Comparison of ENCODE assay signal across 22 mouse cellular contexts in genomic region chr13:116495641-116496040, GRCm38 (mm10).
DNase-seq lines count a peak whose midpoint lies in the region; ATAC-seq lines count a peak whose summit lies in the region.
"Had no signal": no experiment of that assay in that cellular context is flagged by ENCODE, and none has a peak within 500 bp of the region (broad histone marks: within the 10 kb centered on the region; RNA-seq: fewer than 3 reads in every experiment).

No protein-coding gene starts in this region.

- WGBS in heart, embryonic 14.5 days = 15% methylated on average over 2 of the region's 2 CpGs
- 6% methylated on average over 2 of the region's 2 CpGs for WGBS in neural tube, embryonic 14.5 days

- no peak overlapping the region for H3K9ac ChIP-seq in heart, embryonic 14.5 days (ENCODE audit: low read length)
- no peak overlapping the region for H3K9ac ChIP-seq in neural tube, embryonic 14.5 days (replicated peaks; ENCODE audit: low read depth, low read length)
- H3K9ac ChIP-seq: liver, embryonic 13.5 days had no signal

- H3K27me3 ChIP-seq in heart, embryonic 14.5 days (ENCODE audit: control insufficient read depth, insufficient read depth, low read length) = no peaks in the 10 kb centered on the region
- no peaks in the 10 kb centered on the region for H3K27me3 ChIP-seq in neural tube, embryonic 14.5 days (ENCODE audit: control insufficient read depth, insufficient read depth, low read length)
- H3K27me3 ChIP-seq: CH12.LX; liver, embryonic 13.5 days had no signal

- no peak for ATAC-seq in heart, embryonic 14.5 days (ENCODE audit: insufficient number of reproducible peaks, insufficient read depth, low FRiP score, low read depth)
- ATAC-seq in neural tube, embryonic 14.5 days (ENCODE audit: low read depth) = peak; percentile 52; the same call in 1 of the 2 replicates
- ATAC-seq: midbrain, embryonic 16.5 days had no signal

- no peaks in the 10 kb centered on the region for H3K36me3 ChIP-seq in heart, embryonic 14.5 days (ENCODE audit: control insufficient read depth, insufficient read depth, low read length)
- no peaks in the 10 kb centered on the region for H3K36me3 ChIP-seq in neural tube, embryonic 14.5 days (ENCODE audit: control insufficient read depth, insufficient read depth, low read length)
- H3K36me3 ChIP-seq: forebrain, embryonic 10.5 days; heart, embryonic 10.5 days; liver, embryonic 13.5 days had no signal

- H3K4me2 ChIP-seq in heart, embryonic 14.5 days (ENCODE audit: low read length) = peak overlapping the region; percentile 18; the same call in 1 of the 2 replicates
- no peak overlapping the region for H3K4me2 ChIP-seq in neural tube, embryonic 14.5 days (ENCODE audit: low read depth, low read length)
- H3K4me2 ChIP-seq: liver, embryonic 13.5 days had no signal

- H3K27ac ChIP-seq in heart, embryonic 14.5 days (replicated peaks in 1 of 2; ENCODE audit: control insufficient read depth in 1 of 2, insufficient read depth in 1 of 2, low read depth in 2 of 2, low read length in 2 of 2) = no peak overlapping the region
- H3K27ac ChIP-seq in neural tube, embryonic 14.5 days (ENCODE audit: low read depth, low read length) = no peak overlapping the region
- H3K27ac ChIP-seq: forebrain, embryonic 10.5 days; heart, embryonic 10.5 days; left cerebral cortex, adult 2 months; liver, embryonic 13.5 days had no signal

- H3K9me3 ChIP-seq in heart, embryonic 14.5 days (ENCODE audit: control insufficient read depth, low read length) = no peaks in the 10 kb centered on the region
- H3K9me3 ChIP-seq in neural tube, embryonic 14.5 days (ENCODE audit: control insufficient read depth, low read length) = no peaks in the 10 kb centered on the region
- H3K9me3 ChIP-seq: forebrain, embryonic 10.5 days; heart, embryonic 10.5 days; liver, embryonic 13.5 days had no signal

- no peak overlapping the region for H3K4me3 ChIP-seq in heart, embryonic 14.5 days (ENCODE audit: control insufficient read depth in 1 of 2, insufficient read depth in 1 of 2, low read depth in 1 of 2, low read length in 2 of 2)
- no peak overlapping the region for H3K4me3 ChIP-seq in neural tube, embryonic 14.5 days (ENCODE audit: low read depth, low read length)
- H3K4me3 ChIP-seq: forebrain, embryonic 10.5 days; heart, embryonic 10.5 days; left cerebral cortex, adult 2 months; liver, embryonic 13.5 days had no signal

- DNase-seq in heart, adult 11 months = no peak
- DNase-seq in neural tube, embryonic 10.5 days (ENCODE audit: extremely low spot score, low spot score) = no peak
- DNase-seq in embryo, embryonic 10.5 days (ENCODE audit: low spot score) = peak; percentile 48
- DNase-seq in MN1 (ENCODE audit: low spot score) = no peak
- DNase-seq in lung, postnatal 14 days = no peak
- DNase-seq: adrenal gland, postnatal 36 days; B cell, adult 2 months; cerebellum, adult 11 months; cerebellum, postnatal 10 days; heart, postnatal 4 days; kidney, adult 11 months; layer of hippocampus, adult 9-11 months; liver, embryonic 13.5 days; lung, adult 2 months; right cerebral cortex, postnatal 14 days had no signal

- peaks cover 0 to 5% of the 10 kb centered on the region in 2 experiments; a peak in 2 of 4 replicates for H3K4me1 ChIP-seq in heart, embryonic 14.5 days (ENCODE audit: control insufficient read depth in 2 of 2, insufficient read depth in 2 of 2, low read length in 2 of 2)
- peaks cover 7% of the 10 kb centered on the region for H3K4me1 ChIP-seq in neural tube, embryonic 14.5 days (ENCODE audit: control insufficient read depth, insufficient read depth, low read length)
- H3K4me1 ChIP-seq: liver, embryonic 13.5 days had no signal
